Mouse (Mus musculus) natural killer cell, adult 2 months (primary cell): ENCODE data around the gene Sowaha.
"Not testable (repeated sequence)": the region's sequence is repeated elsewhere in the genome, so short reads cannot be mapped to it uniquely, and the experiment has no call there.

ENCODE experiments used
- DNase-seq, 2 experiments: peaks; one replicate each; pipeline ENCODE4 v3.0.0; 2022; ENCODE audit warnings: low spot score in 2 of 2

The Sowaha gene

GRCm38 (mm10) chr11:53436338-53436737 lies 43.7 kb downstream of the Sowaha start:
- DNase-seq: no peak

DNA sequence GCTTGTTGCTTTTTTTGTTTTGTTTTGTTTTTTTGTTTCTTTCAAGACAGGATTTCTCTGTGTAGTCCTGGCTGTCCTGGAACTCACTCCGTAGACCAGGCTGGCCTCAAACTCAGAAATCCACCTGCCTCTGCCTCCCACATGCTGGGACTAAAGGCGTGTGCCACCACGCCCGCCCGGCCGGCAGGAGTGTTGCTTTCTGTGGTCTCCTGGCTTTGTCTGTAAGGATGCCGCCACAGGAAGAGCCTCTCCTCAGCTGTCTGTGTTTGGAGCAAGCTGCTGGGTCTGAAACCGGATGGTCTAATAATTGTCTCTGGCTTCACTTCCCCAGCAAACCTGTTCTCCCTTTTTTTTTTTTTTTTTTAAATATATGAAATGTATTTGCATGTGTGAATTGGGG lies 44.6 kb downstream of the Sowaha start:
- DNase-seq: no peak

DNA sequence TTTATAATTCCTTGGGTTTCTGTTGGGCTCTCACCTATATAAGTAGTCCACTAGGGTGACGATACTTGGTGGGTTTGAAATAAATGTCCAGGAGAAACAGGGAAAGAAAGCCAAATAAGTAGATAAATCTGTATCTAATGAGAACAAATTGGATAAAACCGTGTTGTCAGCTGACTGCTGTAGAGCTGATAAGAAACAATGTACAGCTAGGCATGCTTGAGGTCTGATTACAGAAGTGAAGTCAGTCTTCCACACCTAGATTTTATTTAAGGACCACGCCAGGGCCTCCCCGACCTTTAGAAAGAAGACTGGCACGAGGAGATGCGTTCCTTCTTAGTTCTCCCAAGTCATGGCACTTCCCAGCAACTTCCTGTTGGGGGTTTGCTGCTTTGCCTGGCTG lies 47.0 kb downstream of the Sowaha start:
- DNase-seq: no peak

DNA sequence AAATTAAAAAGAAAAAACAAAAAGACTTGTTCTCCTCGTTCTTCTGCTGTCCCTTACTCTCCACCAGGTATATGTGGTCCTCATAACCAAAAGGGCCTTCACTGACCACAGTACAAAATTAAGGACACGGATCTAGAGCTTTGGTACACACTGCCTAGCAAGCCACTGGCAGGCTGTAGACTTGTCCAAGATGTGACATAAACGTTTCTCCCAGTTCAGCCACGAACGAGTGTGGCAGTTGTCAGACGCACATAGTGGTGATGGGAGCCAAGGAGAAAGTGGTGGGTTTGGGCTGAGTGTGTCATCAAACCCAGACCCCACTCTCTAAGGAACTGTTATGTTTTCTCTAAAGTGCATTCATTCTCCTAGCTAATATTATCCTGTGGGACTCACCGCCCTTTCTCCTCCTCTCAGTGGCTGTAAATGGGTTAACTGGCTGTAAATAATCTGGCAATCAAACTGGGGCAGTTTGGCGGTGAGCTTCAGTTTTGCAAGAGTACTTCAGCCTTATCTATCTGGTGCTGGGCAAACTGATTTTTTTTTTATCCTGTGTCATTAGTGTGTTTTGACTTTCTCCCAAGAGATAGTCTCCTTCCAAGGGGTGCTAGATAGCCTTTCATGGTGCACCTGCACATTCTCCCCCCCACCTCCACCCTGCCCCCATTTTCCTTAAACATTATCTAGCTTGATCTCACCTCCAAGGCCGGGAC lies 48.6 kb downstream of the Sowaha start:
- peak in 1 of 2 experiments; percentile 9 for DNase-seq

DNA sequence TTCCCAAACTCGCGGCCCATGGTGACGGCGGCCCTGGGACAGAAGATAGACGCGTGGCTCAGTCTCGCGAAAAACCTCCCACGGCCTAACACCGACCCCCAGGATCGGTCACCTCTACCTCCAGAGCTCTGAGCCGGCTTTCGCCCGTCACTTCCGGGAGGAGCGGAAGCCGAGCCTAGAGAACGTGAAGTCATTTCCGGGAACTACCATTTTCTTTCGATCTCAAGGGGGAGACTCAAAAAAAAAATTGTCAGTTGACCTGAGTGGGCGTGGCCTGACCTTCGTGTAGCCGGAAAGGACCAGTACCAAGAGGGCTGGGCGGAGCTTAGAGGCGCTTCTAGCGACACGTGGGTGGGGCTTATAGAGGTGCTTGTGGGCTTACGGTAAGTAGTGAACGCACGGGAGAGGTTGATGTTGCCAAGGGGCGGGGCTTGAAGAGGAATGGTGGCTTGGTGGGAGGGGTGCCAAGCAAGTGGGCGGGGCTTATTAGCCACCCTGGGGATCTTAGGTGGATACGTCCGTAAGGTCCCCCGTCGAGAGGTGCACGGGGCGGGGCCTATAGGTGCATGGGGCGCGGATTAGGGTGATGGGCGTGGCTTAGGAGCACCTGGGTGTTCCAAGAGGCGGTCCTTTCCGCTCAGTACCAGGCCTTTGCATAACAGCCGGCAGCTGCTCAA lies 49.3 kb downstream of the Sowaha start, which contains the start of the genes Uqcrq and Gdf9:
Gene Uqcrq, minus strand, starts transcription at position 162 of the 677 bp plus-strand sequence.
Gene Gdf9, plus strand, starts transcription at position 354 of the 677 bp plus-strand sequence.
- DNase-seq: peak; percentile 99

DNA sequence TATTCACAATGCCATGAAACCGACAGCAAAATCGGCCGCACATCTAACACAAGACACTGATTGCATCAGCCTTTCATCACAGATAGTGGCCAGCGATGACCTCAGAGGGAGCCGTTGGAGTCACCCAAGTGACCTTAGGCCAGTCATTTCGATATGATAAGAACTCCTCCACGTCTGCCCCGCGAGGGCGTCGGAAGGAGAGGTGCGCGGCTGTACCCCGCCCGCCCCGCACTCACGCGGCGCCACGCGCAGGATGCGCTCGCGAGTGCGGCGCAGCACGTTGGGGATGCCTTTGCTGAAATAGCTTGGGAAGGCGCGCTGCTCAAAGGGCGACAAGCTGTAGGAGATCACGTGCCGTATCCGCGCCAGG lies 49.8 kb downstream of the Sowaha start:
- peak in 1 of 2 experiments; percentile 67 for DNase-seq

DNA sequence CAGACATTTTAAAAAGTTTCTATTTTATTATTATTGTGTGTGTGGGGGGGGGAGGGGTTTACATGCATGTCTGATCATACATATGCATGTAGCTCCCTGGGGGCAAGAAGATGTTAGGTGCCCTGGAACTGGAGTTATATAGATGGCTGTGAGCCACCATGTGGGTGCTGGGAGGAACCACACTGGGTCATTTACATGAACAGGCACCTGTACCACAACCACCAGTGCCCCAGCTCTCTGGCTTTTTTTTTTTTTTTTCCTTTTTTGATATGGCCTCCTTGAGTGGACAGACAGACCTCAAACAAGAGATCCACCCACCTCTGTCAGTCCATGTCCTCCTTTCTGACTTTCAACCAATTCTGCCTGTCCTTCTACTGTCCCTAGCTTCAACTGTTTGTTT lies 50.9 kb downstream of the Sowaha start:
- DNase-seq: no peak

- DNase-seq: no peak
Observed at GRCm38 (mm10) chr11:53428716-53429057, 51.4 kb downstream of the Sowaha start.

DNA sequence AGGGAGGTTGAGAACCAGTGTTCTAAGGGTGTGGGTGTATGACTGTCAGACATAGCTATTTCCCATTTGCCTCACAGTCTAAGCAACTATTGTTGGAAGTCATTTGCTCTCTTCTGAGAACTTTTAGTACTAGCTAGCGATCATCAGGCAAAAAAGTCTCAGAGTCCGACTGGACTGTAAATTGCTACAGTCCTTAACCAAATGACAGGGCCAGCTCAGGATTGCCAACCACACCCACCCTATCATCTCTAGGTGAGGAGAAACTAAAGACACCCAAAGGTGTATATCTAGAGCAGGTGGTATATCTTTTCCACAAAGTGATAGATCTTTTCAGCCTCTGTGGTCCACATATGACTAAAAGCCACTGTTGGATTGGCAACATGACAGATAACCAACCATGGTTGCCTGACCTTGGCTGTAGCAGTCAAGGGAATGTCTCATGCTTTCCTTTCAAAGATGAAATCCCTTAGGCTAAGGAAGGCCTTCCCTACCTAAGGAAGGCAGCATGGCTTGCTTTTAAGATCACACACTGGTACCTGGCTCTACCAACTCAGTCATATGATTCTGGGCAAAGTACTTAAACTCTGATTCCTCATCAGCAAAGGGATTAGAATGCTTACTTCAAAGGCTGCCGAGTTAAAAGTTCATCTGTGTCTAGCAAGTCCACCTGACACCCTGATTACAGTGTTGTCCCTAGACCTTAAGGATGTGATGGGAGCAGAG lies 51.9 kb downstream of the Sowaha start:
- DNase-seq: no peak

- DNase-seq: not testable (repeated sequence)
Observed at GRCm38 (mm10) chr11:53426914-53427313, 53.2 kb downstream of the Sowaha start.
